ENCODE assay signal across 8 mouse cellular contexts in the genomic region with DNA sequence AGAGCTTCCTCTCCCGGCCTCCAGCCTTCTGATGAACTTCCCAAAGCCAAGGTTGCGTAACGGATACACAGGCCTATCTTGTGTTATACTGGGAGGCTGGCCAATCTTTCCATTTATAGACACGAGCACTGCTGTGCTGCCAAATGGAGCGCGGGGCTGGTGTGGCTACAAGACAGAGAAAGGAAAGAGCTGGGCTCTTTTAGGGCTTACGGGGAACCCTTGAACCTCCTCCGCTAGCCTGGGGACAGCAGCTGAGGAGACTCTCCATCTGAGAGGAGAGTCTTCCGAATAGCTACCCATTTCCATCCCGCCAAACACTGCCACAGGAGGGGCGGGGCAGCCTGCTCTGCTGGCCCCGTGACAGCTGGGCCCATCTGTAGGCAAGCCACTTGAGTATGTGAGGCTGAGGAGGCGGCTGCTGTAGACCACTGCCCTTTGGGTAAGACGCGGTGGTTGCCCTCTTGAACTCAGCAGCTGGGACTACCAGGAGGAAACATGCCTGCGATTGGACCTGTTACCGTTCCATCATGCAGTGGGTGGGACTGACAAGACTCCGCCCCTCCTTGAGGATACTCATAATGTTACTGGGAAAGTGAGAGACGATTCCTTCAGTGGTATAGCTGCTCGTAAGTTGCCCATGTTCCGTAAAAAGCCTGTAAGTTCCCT. TPM values are rescaled to one million over a fixed set of nuclear protein-coding genes. Genes with fewer than 3 reads are reported as not detected.
DNase-seq lines count a peak whose midpoint lies in the region; ATAC-seq lines count a peak whose summit lies in the region.

No protein-coding gene starts in this region.

- peak overlapping the region; percentile 16; the same call in 1 of the 2 replicates for H3K4me2 ChIP-seq in forebrain, embryonic 15.5 days (replicated peaks)

- no peaks in the 10 kb centered on the region for H3K27me3 ChIP-seq in forebrain, embryonic 15.5 days

- peak overlapping the region; percentile 70 for H3K27ac ChIP-seq in forebrain, embryonic 15.5 days (replicated peaks)

- intact Hi-C loops in heart, postnatal 10 days (cut with DNase I) = loop anchor here (2.0 to 5.0 kb wide), 2 partner anchors 78 to 396 kb away; a partner anchor contains a TSS

- DNase-seq in ES-CJ7 (ENCODE audit: low read depth, low spot score) = peak; percentile 51
- DNase-seq in brain, embryonic 18.5 days (ENCODE audit: low read depth, low spot score) = peak; percentile 51
- DNase-seq in heart, postnatal 10 days = peak; percentile 94
- peak; percentile 89 for DNase-seq in layer of hippocampus, adult 11-12 months (ENCODE audit: low spot score)
- peak; percentile 91 to 93 for DNase-seq in lung, adult 18-20 months
- peak; percentile 85 for DNase-seq in ovary, adult 18-20 months (ENCODE audit: low spot score)
- peak; percentile 69 for DNase-seq in thymus, postnatal 4 days

- no peaks in the 10 kb centered on the region for H3K9me3 ChIP-seq in forebrain, embryonic 15.5 days

- H3K4me1 ChIP-seq in forebrain, embryonic 15.5 days = peaks cover 8% of the 10 kb centered on the region

- no peak overlapping the region for H3K4me3 ChIP-seq in forebrain, embryonic 15.5 days

- no peak overlapping the region for H3K9ac ChIP-seq in forebrain, embryonic 15.5 days (replicated peaks)

- ATAC-seq in forebrain, embryonic 15.5 days (replicated peaks) = peak; percentile 69

- no peaks in the 10 kb centered on the region for H3K36me3 ChIP-seq in forebrain, embryonic 15.5 days

- 59% methylated on average over 21 of the region's 21 CpGs for WGBS in forebrain, embryonic 15.5 days

RNA-seq across cellular contexts. Expression of a gene that starts 48.7 kb away (rescaled TPM):
- 0.36 and 0.95 TPM in 2 replicates for polyA plus RNA-seq in forebrain, embryonic 15.5 days (2015; fragmentation: Nextera tagmentation; extraction: Ambion mirVana)
- 1 to 10 TPM in 1 of 2 experiments, under 1 TPM in 1; 0.35 to 2.1 TPM for total RNA-seq in heart, postnatal 10 days (2021)
